Comparison of ENCODE assay signal across 12 mouse cellular contexts in genomic region chr1:164681582-164681981, GRCm38 (mm10).
A peak's percentile ranks its signal among the peaks of the same experiment; 100 is the strongest.
DNase-seq lines count a peak whose midpoint lies in the region; ATAC-seq lines count a peak whose summit lies in the region.
"Had no signal": no experiment of that assay in that cellular context is flagged by ENCODE, and none has a peak within 500 bp of the region (broad histone marks: within the 10 kb centered on the region; RNA-seq: fewer than 3 reads in every experiment).

No protein-coding gene starts in this region.

- H3K9me3 ChIP-seq in heart, embryonic 11.5 days (replicated peaks; ENCODE audit: control insufficient read depth, low read length) = peaks cover 5% of the 10 kb centered on the region; the same call in 1 of the 2 replicates
- H3K9me3 ChIP-seq in kidney, embryonic 16.5 days (ENCODE audit: low read length) = no peaks in the 10 kb centered on the region
- H3K9me3 ChIP-seq: embryonic facial prominence, embryonic 13.5 days; lung, embryonic 15.5 days had no signal

- no peaks in the 10 kb centered on the region for H3K27me3 ChIP-seq in heart, embryonic 11.5 days (ENCODE audit: control insufficient read depth, insufficient read depth, low read length)
- H3K27me3 ChIP-seq in splenic B cell, adult 2 months (ENCODE audit: control insufficient read depth, insufficient read depth, low read length, poor library complexity, severe bottlenecking) = no peaks in the 10 kb centered on the region
- no peaks in the 10 kb centered on the region for H3K27me3 ChIP-seq in kidney, embryonic 16.5 days (ENCODE audit: insufficient read depth, low read length)
- H3K27me3 ChIP-seq: embryonic facial prominence, embryonic 13.5 days; lung, embryonic 15.5 days had no signal

- DNase-seq in heart, adult 18-20 months = peak; percentile 51 to 75
- peak; percentile 20 for DNase-seq in testis, postnatal 14 days (ENCODE audit: low spot score)
- no peak for DNase-seq in testis, postnatal 10 days (ENCODE audit: low spot score)
- peak; percentile 17 for DNase-seq in heart, postnatal 25 days (ENCODE audit: low spot score)
- DNase-seq in splenic B cell, adult 2 months (ENCODE audit: low read depth, low spot score) = peak; percentile 4
- DNase-seq in ovary, postnatal 14 days (ENCODE audit: low spot score) = no peak
- DNase-seq: cerebellum, adult 11 months; thymus, postnatal 4 days had no signal

- H3K27ac ChIP-seq in heart, embryonic 11.5 days (ENCODE audit: low read depth, low read length) = no peak overlapping the region
- H3K27ac ChIP-seq in kidney, embryonic 16.5 days (ENCODE audit: low read length) = no peak overlapping the region
- H3K27ac ChIP-seq: embryonic facial prominence, embryonic 13.5 days; lung, embryonic 15.5 days had no signal

- WGBS in heart, embryonic 11.5 days (ENCODE audit: insufficient replicate concordance) = 62% methylated on average over 5 of the region's 5 CpGs
- WGBS in kidney, embryonic 16.5 days = 63% methylated on average over 5 of the region's 5 CpGs

- no peak overlapping the region for H3K9ac ChIP-seq in heart, embryonic 11.5 days (ENCODE audit: low read depth, low read length)
- H3K9ac ChIP-seq in kidney, embryonic 16.5 days (replicated peaks; ENCODE audit: low read length) = no peak overlapping the region
- H3K9ac ChIP-seq: embryonic facial prominence, embryonic 13.5 days; lung, embryonic 15.5 days had no signal

- H3K4me1 ChIP-seq in heart, embryonic 11.5 days (ENCODE audit: control insufficient read depth, insufficient read depth, low read length) = no peaks in the 10 kb centered on the region; the same call in 1 of the 2 replicates
- H3K4me1 ChIP-seq in kidney, embryonic 16.5 days (ENCODE audit: insufficient read depth, low read length) = no peaks in the 10 kb centered on the region
- H3K4me1 ChIP-seq: embryonic facial prominence, embryonic 13.5 days had no signal

- no peak for ATAC-seq in heart, embryonic 11.5 days (replicated peaks; ENCODE audit: insufficient number of reproducible peaks, low FRiP score, low TSS enrichment)
- ATAC-seq in kidney, embryonic 16.5 days (ENCODE audit: low FRiP score, low TSS enrichment) = no peak

- intact Hi-C loops in heart, postnatal 25 days (cut with DNase I) = loop anchor here (5.0 kb wide), 1 partner anchor 219 kb away; no protein-coding TSS in a partner anchor

- H3K36me3 ChIP-seq in heart, embryonic 11.5 days (ENCODE audit: control insufficient read depth, insufficient read depth, low read length) = no peaks in the 10 kb centered on the region
- no peaks in the 10 kb centered on the region for H3K36me3 ChIP-seq in splenic B cell, adult 2 months (ENCODE audit: control insufficient read depth, insufficient read depth, low read length, poor library complexity, severe bottlenecking)
- H3K36me3 ChIP-seq in kidney, embryonic 16.5 days (ENCODE audit: insufficient read depth, low read length) = no peaks in the 10 kb centered on the region
- H3K36me3 ChIP-seq: embryonic facial prominence, embryonic 13.5 days; lung, embryonic 15.5 days had no signal

- no peak overlapping the region for H3K4me3 ChIP-seq in heart, embryonic 11.5 days (ENCODE audit: low read depth, low read length)
- no peak overlapping the region for H3K4me3 ChIP-seq in kidney, embryonic 16.5 days (ENCODE audit: low read length)
- H3K4me3 ChIP-seq: embryonic facial prominence, embryonic 13.5 days; lung, embryonic 15.5 days had no signal

- H3K4me2 ChIP-seq in heart, embryonic 11.5 days = no peak overlapping the region
- H3K4me2 ChIP-seq in kidney, embryonic 16.5 days (replicated peaks; ENCODE audit: low read depth, low read length) = no peak overlapping the region
- H3K4me2 ChIP-seq: embryonic facial prominence, embryonic 13.5 days; lung, embryonic 15.5 days had no signal

Comparison
In these comparisons a context has a peak if more than half of its experiments do, and no peak if none do; other contexts are left out.
1. DNase-seq: peak in heart, adult 18-20 months (2 of 2), testis, postnatal 14 days (single experiment), heart, postnatal 25 days (single experiment) and splenic B cell, adult 2 months (single experiment); none in testis, postnatal 10 days (single experiment) and ovary, postnatal 14 days (single experiment).